Mouse (Mus musculus) lung, adult 2 months (tissue): Measurements from ENCODE around the gene Uvrag. TPM values are rescaled to one million over a fixed set of nuclear protein-coding genes. Genes with fewer than 3 reads are reported as not detected.
A peak's percentile ranks its signal among the peaks of the same experiment; 100 is the strongest.

ENCODE experiments used
- DNase-seq: peaks from one replicate; pipeline ENCODE4 v3.0.0; 2022
- H3K4me1 ChIP-seq: fragments of 200-500 bp; 2 replicates; pipeline ENCODE4 v1.6.1; 2011; ENCODE audit warnings: low read length; ENCODE audit not compliant: control insufficient read depth, insufficient read depth
- H3K4me3 ChIP-seq: fragments of 200-500 bp; replicated peaks from 2 replicates; pipeline ENCODE3; 2011; ENCODE audit warnings: low read depth, mild to moderate bottlenecking, control low read depth, low read length; ENCODE audit errors: extremely low read depth
- CTCF ChIP-seq: fragments of 200-500 bp; IDR thresholded peaks from 2 replicates; pipeline ENCODE4 v1.5.1; 2011; ENCODE audit warnings: mild to moderate bottlenecking, low read length, control low read depth; ENCODE audit not compliant: insufficient read depth
- POLR2A ChIP-seq: fragments of 200-500 bp; IDR thresholded peaks from 2 replicates; pipeline ENCODE4 v1.6.1; 2011; ENCODE audit warnings: low read depth, mild to moderate bottlenecking, control low read depth, low read length, borderline replicate concordance; ENCODE audit errors: extremely low read depth
- WGBS: fragments of 180-500 bp; shearing (Covaris S2); methylation state at CpG from one replicate; pipeline ENCODE4 v1.1.7; 2018; 5-methylcytosine and 5-hydroxymethylcytosine counted together
- polyA plus RNA-seq: library from polyadenylated mRNA; depleted of rRNA; stranded (reverse); fragments of >200 nt; gene quantifications from 2 replicates; pipeline ENCODE4 v1.2.3, GENCODE M21; 2012

Uvrag gene
- polyA plus RNA-seq, 1 experiment, result 35.4 TPM

GRCm38 (mm10) chr7:99059934-99060333, 81.0 kb downstream of the Uvrag start:
- H3K4me3 ChIP-seq, result no peak overlapping the region
- H3K4me1 ChIP-seq, result no peaks in the 10 kb centered on the region; the same call in 1 of the 2 replicates
- no peak for TF ChIP-seq CTCF
- no peak for TF ChIP-seq POLR2A
- DNase-seq, result no peak
- 95% methylated on average over 8 of the region's 8 CpGs for WGBS

- 61% methylated on average over 17 of the region's 17 CpGs for WGBS
- Histone ChIP-seq H3K4me1 (no peaks in the 10 kb centered on the region; the same call in none of the 2 replicates), H3K4me3 (no peak overlapping the region)
- 0 out of 2 replicates have a peak, but pooled peaks have one; percentile 0 for TF ChIP-seq CTCF
- TF ChIP-seq POLR2A, result no peak
- no peak for DNase-seq
Measured at GRCm38 (mm10) chr7:99057053-99057630, 83.8 kb downstream of the Uvrag start.

- 81% methylated on average over 4 of the region's 4 CpGs for WGBS
- H3K4me1 ChIP-seq, result peaks cover 7% of the 10 kb centered on the region
- no peak for DNase-seq
- no peak for TF ChIP-seq CTCF
- TF ChIP-seq POLR2A, result no peak
- H3K4me3 ChIP-seq, result no peak overlapping the region
Measured at GRCm38 (mm10) chr7:99053626-99054025, 87.3 kb downstream of the Uvrag start.

GRCm38 (mm10) chr7:99052471-99053241, 88.3 kb downstream of the Uvrag start:
- DNase-seq, result no peak
- H3K4me3 ChIP-seq, result no peak overlapping the region
- peaks cover 7% of the 10 kb centered on the region for H3K4me1 ChIP-seq
- TF ChIP-seq CTCF (no peak), POLR2A (no peak)
- 79% methylated on average over 6 of the region's 6 CpGs for WGBS

GRCm38 (mm10) chr7:99050882-99051281, 90.1 kb downstream of the Uvrag start:
- Histone ChIP-seq H3K4me3 (no peak overlapping the region), H3K4me1 (peaks cover 8% of the 10 kb centered on the region)
- DNase-seq, result no peak
- 42% methylated on average over 1 of the region's 1 CpGs for WGBS
- TF ChIP-seq CTCF (no peak), POLR2A (no peak)

GRCm38 (mm10) chr7:99049897-99050296, 91.0 kb downstream of the Uvrag start:
- WGBS, result 59% methylated on average over 3 of the region's 3 CpGs

GRCm38 (mm10) chr7:99046545-99047206, 94.3 kb downstream of the Uvrag start:
- Histone ChIP-seq H3K4me3 (no peak overlapping the region), H3K4me1 (peaks cover 9% of the 10 kb centered on the region)
- WGBS, result 74% methylated on average over 11 of the region's 11 CpGs
- no peak for DNase-seq
- TF ChIP-seq POLR2A (no peak), CTCF (no peak)

More at GRCm38 (mm10) chr7:99049897-99050296, 91.0 kb downstream of the Uvrag start:
- peaks cover 9% of the 10 kb centered on the region for H3K4me1 ChIP-seq
- TF ChIP-seq POLR2A, result no peak
- no peak for TF ChIP-seq CTCF
- DNase-seq, result no peak
- no peak overlapping the region for H3K4me3 ChIP-seq

GRCm38 (mm10) chr7:99045525-99045924, 95.4 kb downstream of the Uvrag start:
- no peak for DNase-seq
- WGBS, result 39% methylated on average over 6 of the region's 6 CpGs

GRCm38 (mm10) chr7:99043923-99044322, 97.0 kb downstream of the Uvrag start:
- Histone ChIP-seq H3K4me3 (no peak overlapping the region), H3K4me1 (0 out of 2 replicates have a peak, but pooled peaks cover 2% of the 10 kb centered on the region)
- WGBS, result 49% methylated on average over 7 of the region's 7 CpGs
- DNase-seq, result no peak
- TF ChIP-seq CTCF (no peak), POLR2A (no peak)

More at GRCm38 (mm10) chr7:99045525-99045924, 95.4 kb downstream of the Uvrag start:
- H3K4me1 ChIP-seq, result peaks cover 8% of the 10 kb centered on the region
- TF ChIP-seq POLR2A (no peak), CTCF (no peak)
- H3K4me3 ChIP-seq, result no peak overlapping the region
